15 mouse cellular contexts compared by ENCODE assay signal in genomic region chr9:72758705-72759131, GRCm38 (mm10). TPM values are rescaled to one million over a fixed set of nuclear protein-coding genes. Genes with fewer than 3 reads are reported as not detected.
DNase-seq lines count a peak whose midpoint lies in the region; ATAC-seq lines count a peak whose summit lies in the region.
"Had no signal": no experiment of that assay in that cellular context is flagged by ENCODE, and none has a peak within 500 bp of the region (broad histone marks: within the 10 kb centered on the region; RNA-seq: fewer than 3 reads in every experiment).

No protein-coding gene starts in this region.

- no peaks in the 10 kb centered on the region for H3K36me3 ChIP-seq in heart, embryonic 13.5 days
- H3K36me3 ChIP-seq in midbrain, embryonic 16.5 days (ENCODE audit: control insufficient read depth, insufficient read depth, low read length): no peaks in the 10 kb centered on the region
- H3K36me3 ChIP-seq: embryonic facial prominence, embryonic 15.5 days; liver, embryonic 15.5 days; midbrain, embryonic 12.5 days; stomach, embryonic 15.5 days had no signal

- no peak overlapping the region for H3K4me3 ChIP-seq in heart, embryonic 13.5 days
- H3K4me3 ChIP-seq in midbrain, embryonic 16.5 days (ENCODE audit: low read depth, low read length): no peak overlapping the region
- H3K4me3 ChIP-seq: embryonic facial prominence, embryonic 15.5 days; liver, embryonic 15.5 days; midbrain, embryonic 12.5 days; stomach, embryonic 15.5 days had no signal

- no peak for ATAC-seq in heart, embryonic 13.5 days (ENCODE audit: extremely low read depth, insufficient number of reproducible peaks, low FRiP score, low TSS enrichment)
- no peak for ATAC-seq in midbrain, embryonic 16.5 days

- peaks cover 30% of the 10 kb centered on the region for H3K4me1 ChIP-seq in heart, embryonic 13.5 days
- 0 out of 2 replicates have a peak, but pooled peaks cover 2% of the 10 kb centered on the region for H3K4me1 ChIP-seq in midbrain, embryonic 16.5 days (ENCODE audit: control insufficient read depth, insufficient read depth, low read length)
- H3K4me1 ChIP-seq: liver, embryonic 15.5 days; stomach, embryonic 15.5 days had no signal

- intact Hi-C loops in left cerebral cortex, postnatal 14 days (cut with DNase I): no loop called here

- H3K27ac ChIP-seq in heart, embryonic 13.5 days (replicated peaks): no peak overlapping the region
- H3K27ac ChIP-seq in midbrain, embryonic 16.5 days (ENCODE audit: low read length): no peak overlapping the region
- H3K27ac ChIP-seq: embryonic facial prominence, embryonic 15.5 days; liver, embryonic 15.5 days; midbrain, embryonic 12.5 days; stomach, embryonic 15.5 days had no signal

- no peaks in the 10 kb centered on the region for H3K27me3 ChIP-seq in heart, embryonic 13.5 days (replicated peaks)
- no peaks in the 10 kb centered on the region for H3K27me3 ChIP-seq in midbrain, embryonic 16.5 days (ENCODE audit: control insufficient read depth, insufficient read depth, low read depth, low read length)
- H3K27me3 ChIP-seq: embryonic facial prominence, embryonic 15.5 days; liver, embryonic 15.5 days; midbrain, embryonic 12.5 days; stomach, embryonic 15.5 days had no signal

- DNase-seq in heart, adult 18-20 months: no peak
- peak; percentile 41 to 52 for DNase-seq in right cerebral cortex, adult 2 months (ENCODE audit: low spot score in 2 of 2)
- DNase-seq in right cerebral cortex, postnatal 4 days: no peak
- DNase-seq in left cerebral cortex, postnatal 14 days (ENCODE audit: low spot score in 2 of 2): peak; percentile 41 to 69
- no peak for DNase-seq in ovary, postnatal 36 days (ENCODE audit: low spot score)
- DNase-seq: cerebellum, adult 11 months; gastrocnemius, postnatal 14 days; kidney, postnatal 14 days had no signal

- no peak overlapping the region for H3K9ac ChIP-seq in heart, embryonic 13.5 days
- no peak overlapping the region for H3K9ac ChIP-seq in midbrain, embryonic 16.5 days (ENCODE audit: low read depth, low read length)
- H3K9ac ChIP-seq: embryonic facial prominence, embryonic 15.5 days; liver, embryonic 15.5 days; midbrain, embryonic 12.5 days; stomach, embryonic 15.5 days had no signal

- WGBS in heart, embryonic 13.5 days: 23% methylated on average over 8 of the region's 8 CpGs
- 67% methylated on average over 8 of the region's 8 CpGs for WGBS in midbrain, embryonic 16.5 days

- no peaks in the 10 kb centered on the region for H3K9me3 ChIP-seq in heart, embryonic 13.5 days
- no peaks in the 10 kb centered on the region for H3K9me3 ChIP-seq in midbrain, embryonic 16.5 days (replicated peaks; ENCODE audit: control insufficient read depth, low read length, poor library complexity, severe bottlenecking)
- H3K9me3 ChIP-seq: embryonic facial prominence, embryonic 15.5 days; liver, embryonic 15.5 days; midbrain, embryonic 12.5 days; stomach, embryonic 15.5 days had no signal

- 0 out of 2 replicates have a peak overlapping the region, but pooled peaks have one; percentile 8 for H3K4me2 ChIP-seq in heart, embryonic 13.5 days
- H3K4me2 ChIP-seq in midbrain, embryonic 16.5 days (ENCODE audit: low read length): no peak overlapping the region
- H3K4me2 ChIP-seq: embryonic facial prominence, embryonic 15.5 days; liver, embryonic 15.5 days; midbrain, embryonic 12.5 days; stomach, embryonic 15.5 days had no signal

RNA-seq across cellular contexts. Expression of gene Prtg, which starts 48.0 kb away (rescaled TPM):
- polyA plus RNA-seq in heart, embryonic 13.5 days (2015; fragmentation: Nextera tagmentation; extraction: Ambion mirVana): 0.87 and 0.92 TPM in 2 replicates
- under 1 TPM in 1 of 2 experiments, not detected in 1; 0.02 TPM for total RNA-seq in heart, adult 18-20 months (2021)
- total RNA-seq in left cerebral cortex, postnatal 14 days (2021): 1 to 10 TPM; 1.1 to 1.4 TPM
- 0.41 and 0.56 TPM in 2 replicates for polyA plus RNA-seq in midbrain, embryonic 16.5 days (2015; fragmentation: Nextera tagmentation; extraction: Ambion mirVana)
- total RNA-seq: hematopoietic stem cell, adult 5-6 weeks had no signal

Comparison
In these comparisons a context has a peak if more than half of its experiments do, and no peak if none do; other contexts are left out.
1. DNase-seq: peak in right cerebral cortex, adult 2 months (2 of 2) and left cerebral cortex, postnatal 14 days (2 of 2); none in heart, adult 18-20 months (0 of 2), right cerebral cortex, postnatal 4 days (single experiment) and ovary, postnatal 36 days (single experiment).